Mouse (Mus musculus) kidney, adult 9 months (tissue): ENCODE data around the gene Dcun1d3.

ENCODE experiments used
- DNase-seq: peaks from one replicate; pipeline ENCODE4 v3.0.0; 2022

Gene Dcun1d3

DNA sequence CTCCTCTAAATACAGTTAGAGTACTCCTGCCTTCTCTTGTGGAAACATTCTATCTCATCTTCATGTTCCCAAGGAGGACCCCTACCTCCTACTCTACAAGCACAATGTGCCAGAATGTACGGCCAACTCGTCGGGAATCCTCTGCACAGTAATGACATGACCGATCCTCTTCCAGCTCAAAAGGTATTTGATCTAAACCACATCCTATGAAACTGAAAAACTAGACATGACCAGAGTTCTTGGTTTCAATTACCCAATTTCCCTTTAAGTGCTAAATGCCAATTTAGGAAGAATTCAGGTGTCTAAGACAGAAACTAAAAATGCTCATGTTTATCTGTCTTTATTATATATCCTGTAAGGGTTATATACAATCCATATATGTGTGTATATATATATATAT, 23.9 kb downstream of the Dcun1d3 start:
- DNase-seq, result no peak

DNA sequence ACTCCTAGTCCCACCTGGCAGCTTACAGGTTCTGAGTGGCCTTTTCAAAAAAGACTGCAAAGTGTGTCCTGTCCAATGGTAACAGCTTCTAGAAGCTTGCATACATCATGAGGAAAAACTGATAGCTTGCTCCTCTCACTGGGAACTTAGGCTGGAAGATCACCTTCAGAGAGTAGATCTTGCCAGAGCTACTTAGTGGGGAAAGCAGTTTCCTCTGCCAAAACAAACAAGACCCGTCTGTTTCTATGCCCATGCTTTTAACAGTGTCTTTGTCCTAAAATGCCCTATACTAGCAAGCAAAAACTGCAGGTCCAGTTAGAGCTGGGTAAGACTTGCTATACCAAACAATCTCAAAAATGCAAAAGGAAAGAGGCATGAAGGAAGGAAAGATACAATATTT, 30.0 kb downstream of the Dcun1d3 start:
- DNase-seq, result no peak

DNA sequence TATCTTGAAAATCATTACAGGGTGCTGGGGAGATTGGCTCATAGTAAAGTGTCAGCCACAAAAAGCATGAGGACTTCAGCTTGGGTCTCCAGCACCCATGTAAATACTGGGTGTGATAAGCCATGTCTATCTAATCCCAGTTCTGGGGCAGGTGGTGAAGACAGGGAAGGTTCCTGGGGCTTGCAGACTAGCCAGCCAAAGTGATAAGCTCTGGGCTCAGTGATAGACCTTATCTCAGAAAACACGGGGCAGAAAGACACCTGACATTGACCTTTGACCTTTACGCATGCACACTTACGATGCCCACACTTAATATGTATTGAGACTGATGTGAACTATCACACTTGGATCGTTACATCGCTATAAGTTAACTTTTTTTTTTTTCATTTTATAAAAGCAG, 31.6 kb downstream of the Dcun1d3 start:
- DNase-seq, result no peak

DNA sequence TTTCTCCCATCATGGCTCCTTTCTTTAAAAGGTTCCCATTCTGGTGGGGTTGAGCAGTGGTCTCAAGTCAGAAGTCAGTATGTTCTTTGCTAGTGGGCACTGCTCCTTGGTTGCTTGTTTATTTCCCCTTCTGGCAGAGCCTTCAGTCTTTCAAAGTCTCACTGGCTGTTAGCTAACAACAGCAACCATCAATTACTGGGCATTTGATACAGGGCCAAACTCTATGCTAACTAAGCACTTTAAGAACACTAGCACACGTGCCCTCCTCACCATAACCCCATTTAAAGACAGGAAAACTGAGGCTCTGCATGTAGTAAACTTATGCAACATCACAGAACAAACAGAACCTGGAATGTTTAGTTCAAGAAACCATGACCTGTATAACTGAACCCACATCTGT, 33.9 kb downstream of the Dcun1d3 start:
- DNase-seq, result peak; percentile 53

DNA sequence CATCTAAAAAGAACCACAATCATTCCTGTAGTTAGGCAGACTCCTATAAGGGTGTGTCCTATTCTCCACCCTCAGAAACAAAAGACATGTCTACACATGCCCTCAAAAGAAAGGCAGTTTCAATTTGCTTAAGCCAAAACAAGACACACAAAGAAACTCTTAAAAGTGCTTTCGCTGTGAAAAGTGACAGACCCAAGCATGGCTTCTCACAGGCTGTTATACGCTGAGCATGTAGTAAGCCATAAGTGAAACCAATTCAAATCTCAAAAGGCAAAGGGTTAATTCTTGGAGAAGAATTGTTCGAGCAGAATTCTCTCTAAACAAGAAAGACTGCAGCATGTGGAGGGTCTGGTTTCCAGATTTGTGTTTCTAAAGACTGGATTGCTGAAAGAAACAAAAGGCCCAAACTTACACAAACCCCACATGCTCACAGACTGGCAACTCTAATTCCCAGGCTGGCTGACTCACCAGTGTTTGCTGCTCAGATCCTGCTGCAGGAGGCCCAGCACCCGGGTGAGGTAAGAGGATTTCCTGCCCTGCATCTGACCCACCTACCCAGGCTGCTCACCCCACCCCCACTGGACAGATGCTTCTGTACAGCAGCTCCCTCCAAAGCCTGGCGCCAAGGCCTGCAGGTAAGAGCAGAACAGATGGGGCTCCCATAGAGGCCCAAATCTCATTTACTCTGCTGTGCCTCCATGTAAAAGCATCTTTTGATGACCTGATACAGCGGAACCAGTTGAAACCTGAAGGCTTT, 34.6 kb downstream of the Dcun1d3 start:
- DNase-seq, result peak; percentile 67

DNA sequence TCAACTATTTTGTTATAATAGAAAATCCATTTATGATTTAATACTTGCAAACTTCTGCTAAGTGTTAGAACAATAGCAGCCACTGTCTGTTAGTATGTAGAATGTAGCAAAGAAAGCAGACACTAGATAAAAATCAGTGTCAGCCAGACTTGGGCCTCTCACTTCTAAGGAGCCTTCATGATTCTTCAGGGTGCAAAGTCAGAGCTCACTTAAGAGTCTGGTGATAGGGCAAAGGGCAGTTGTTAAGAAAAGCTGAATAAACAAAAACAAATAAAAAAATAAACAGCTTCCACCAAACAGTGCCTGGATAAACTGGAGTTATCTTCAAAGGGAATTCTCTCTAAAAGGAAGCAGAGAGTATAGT, 35.1 kb downstream of the Dcun1d3 start:
- DNase-seq, result peak; percentile 77

DNA sequence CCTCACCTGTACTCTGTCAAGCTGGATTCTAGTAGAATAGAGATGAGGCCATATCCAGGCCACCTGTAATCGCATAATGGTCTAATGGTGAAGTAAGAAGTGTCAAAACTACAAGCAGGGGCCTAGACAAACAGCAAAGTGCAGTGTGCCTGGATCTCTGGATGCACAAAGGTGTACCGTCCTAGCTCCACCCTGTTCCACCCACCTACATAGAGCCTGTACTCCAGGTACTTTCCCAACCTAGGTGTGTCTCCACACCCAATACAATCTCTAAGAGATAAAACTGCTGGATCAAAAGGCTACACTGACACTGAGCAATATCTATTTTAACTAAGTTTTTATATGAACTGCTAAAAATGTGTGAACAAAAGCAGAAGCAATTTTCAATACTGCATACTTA, 35.5 kb downstream of the Dcun1d3 start:
- no peak for DNase-seq

DNA sequence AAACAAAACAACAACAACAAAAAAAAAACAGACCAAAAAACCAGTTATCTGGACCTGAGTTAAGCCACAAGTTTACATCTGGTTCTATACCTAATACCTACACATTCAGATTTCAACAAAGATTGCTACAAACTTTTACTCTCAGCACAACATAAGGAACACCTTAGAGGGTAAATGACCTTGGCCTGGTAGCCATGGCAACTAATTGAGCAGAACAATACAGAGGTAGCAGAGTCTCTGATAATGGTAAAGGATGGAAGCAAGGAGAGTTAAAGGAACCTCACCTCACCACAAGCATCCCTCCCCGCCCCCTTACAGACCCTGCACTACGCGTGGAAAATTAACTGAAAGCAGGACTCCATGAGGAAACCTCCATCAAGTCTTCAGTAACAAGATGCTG, 36.0 kb downstream of the Dcun1d3 start:
- DNase-seq, result no peak

DNA sequence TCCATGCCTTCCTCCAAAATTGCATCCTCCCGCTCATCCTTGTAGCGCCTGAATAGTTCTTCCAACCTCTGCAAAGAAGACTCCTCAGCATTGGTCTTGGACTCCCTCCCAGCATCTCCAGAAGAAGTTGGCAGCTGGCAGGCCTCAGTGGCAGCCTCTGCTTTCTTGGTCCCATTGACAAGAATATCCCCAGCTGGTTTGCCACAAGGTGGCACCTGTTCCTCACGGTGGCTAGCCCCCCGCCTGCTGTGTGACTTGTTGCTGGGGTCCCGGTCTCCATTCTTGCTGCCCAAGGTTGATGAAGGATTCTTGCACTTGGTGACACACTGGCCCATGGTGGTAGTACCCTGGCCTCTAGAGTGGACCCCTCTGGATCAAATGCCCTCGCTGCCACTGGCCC, 36.6 kb downstream of the Dcun1d3 start:
- DNase-seq, result peak; percentile 26

DNA sequence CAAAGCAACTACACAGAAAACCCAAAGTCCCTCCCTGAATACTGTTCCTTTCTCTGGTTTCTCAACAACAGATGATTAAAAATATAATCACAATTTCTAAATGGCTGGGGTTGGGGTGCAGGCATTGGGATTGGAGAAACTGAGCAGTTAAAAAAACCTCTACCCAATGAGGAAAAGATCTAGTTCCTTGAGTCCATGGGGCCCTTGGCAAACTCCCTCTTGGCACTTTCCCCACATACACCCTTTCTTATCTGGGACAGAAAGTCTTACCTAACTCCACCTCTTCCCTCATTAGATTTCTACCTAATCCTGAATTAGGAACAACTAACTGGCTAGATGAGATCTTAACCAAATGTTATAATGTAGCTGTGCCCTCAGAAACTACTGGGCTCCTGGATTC, 41.1 kb downstream of the Dcun1d3 start:
- no peak for DNase-seq

DNA sequence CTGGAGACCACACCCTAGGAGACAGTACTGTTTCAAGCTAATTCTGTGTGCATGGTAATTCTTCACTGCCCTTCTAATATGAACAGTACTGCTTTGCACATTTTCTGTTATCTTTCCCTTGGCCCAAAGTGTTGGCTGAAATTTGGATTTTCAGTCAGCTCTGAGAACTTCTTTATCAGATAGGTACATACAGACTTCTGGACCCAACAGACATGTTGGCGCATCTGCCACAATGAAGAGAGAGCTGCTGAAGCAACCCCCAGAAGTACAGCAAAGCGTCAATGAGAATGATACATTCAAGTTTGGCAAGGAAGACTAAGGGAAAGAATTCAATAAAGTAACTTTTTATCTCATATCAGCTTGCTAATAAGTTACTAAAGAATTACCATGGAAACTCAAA, 41.7 kb downstream of the Dcun1d3 start:
- DNase-seq, result no peak

DNA sequence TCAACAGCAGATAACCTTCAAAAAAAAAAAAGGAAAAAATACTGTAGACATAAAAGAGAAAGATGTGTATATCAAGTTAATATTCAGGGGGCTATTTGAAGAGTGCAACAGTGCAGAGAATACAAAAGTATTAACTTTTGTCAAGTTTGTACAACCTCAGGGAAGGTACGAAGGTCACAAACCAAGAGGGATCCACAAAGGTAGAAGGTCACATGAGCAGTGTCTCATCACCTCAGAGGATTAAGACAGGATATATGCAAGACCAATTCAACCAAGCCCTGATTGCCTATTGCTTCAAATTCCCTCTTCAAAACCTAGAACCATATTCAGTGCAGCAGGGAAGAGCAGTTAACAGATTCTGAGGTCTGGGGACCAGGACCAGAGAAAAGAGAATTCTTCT, 42.9 kb downstream of the Dcun1d3 start:
- peak; percentile 81 for DNase-seq

DNA sequence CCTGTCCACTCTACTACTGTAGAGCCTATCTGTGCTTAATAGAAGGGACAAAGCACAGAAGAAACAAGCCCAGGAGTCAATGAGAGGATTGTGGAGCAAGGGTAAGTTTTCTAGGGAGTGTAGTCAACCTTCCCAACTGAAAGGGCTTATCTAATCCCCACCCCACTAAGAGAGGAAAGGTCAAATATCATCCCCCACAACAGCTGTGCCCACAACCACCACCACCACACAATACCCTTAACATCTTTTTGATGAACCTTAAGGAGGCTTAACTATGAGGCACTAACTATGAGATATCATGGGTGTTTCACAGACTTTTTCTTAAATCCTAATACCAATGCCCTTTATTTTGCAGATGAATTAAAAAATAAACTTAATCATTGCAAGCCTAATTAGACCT, 43.6 kb downstream of the Dcun1d3 start:
- DNase-seq, result no peak

DNA sequence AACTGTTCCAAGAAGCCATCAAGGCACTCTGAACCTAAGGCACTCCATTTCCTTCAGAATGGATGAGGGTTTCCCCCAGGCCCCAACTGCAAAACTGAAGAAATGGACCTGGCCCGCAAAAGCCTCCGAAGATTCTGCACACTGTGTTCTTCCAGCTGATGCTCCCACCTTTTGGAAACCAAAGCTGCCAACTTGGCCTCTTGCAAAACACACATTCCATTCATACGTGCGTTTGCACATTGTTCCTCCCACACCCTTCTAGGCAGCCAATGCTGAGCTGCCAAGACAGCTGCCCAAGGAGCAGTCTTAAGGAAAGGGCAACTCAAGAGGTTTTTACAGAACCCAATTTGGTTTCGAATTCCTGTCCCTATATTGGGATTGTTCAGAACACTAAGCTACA, 45.4 kb downstream of the Dcun1d3 start:
- DNase-seq, result peak; percentile 83

DNA sequence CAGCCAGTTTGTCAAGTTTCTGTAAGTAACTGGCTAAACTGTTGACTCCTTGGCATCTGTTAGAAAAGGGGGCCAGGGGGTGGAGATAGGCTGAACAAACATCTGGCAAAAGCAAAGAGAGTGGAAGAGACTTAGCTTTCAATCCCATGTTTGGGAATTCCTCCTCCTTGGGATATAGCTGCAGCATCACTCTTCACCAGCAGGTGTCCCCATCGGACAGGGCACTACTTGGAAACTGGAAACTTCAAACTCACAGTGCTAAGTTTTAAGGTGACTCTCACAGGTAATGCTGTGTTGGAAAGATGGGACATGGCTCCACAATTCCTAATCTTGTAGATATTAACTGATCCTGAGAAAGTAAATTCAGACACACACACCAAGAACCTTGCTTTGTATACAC, 47.0 kb downstream of the Dcun1d3 start:
- peak; percentile 88 for DNase-seq

DNA sequence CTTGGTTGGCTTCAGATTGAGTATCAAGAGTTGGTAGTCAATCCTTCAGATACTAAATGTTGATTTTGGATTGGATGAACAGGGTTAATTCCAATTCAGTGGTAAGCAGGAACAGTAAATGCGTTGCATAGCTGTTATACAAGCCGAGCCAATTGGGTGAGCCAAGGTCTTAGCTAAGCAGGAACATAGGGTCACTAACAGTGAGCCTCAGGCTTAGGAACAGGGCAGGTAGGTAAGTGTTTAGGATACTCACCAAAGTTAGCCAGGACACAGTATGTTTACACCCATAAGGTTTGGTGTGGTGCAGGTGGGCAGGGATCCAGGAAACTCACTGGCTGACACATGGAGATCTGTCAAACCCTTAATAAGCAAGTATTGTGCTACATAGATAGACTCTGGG, 48.7 kb downstream of the Dcun1d3 start:
- DNase-seq, result peak; percentile 45

DNA sequence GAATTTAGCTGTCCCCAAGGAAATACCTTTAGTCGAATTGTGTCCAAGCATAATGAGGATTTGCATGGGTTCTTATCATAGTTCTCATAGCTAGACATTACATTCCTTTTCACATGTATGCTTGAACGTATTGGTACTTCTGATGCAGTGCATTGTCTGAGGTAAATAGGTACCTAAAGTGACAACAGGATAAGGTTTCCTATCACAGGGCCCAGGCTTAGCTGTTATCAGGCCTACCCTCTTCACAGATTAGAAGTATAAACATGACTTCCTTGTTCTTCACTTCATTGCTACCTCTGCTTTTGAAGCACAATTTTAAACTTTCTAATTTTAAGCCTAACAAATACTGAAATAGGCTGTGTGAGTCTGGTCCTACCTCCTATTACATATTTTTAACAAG, 50.6 kb downstream of the Dcun1d3 start:
- no peak for DNase-seq

DNA sequence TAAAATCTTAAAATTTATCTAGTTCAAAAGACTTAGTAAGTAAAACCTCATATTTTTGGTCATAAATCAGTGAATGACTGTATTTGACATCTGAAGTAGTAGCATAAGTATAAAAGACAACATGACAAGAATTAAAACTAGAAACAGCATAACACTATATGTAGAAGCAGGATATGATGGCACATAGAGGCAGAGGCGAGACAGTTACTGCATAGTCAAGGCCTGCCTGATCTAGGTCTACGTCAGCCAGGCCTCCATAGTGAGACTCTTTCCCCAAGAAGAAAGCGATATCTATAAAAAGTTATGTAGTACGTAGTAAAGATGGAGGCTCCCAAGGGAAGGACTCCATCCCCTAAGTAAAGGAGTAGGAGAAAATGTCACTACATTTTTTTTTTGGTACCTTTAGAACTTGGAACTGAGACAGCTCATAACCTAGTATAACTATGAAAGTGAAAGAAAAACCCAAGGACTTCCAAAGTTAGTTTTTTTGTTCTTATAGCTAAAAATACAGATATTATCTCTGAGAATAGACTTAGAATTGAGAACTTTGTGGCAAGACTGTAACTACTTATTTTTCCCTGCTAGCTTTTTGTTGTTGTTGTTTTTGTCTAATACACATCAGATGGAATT, 54.2 kb downstream of the Dcun1d3 start:
- no peak for DNase-seq

DNA sequence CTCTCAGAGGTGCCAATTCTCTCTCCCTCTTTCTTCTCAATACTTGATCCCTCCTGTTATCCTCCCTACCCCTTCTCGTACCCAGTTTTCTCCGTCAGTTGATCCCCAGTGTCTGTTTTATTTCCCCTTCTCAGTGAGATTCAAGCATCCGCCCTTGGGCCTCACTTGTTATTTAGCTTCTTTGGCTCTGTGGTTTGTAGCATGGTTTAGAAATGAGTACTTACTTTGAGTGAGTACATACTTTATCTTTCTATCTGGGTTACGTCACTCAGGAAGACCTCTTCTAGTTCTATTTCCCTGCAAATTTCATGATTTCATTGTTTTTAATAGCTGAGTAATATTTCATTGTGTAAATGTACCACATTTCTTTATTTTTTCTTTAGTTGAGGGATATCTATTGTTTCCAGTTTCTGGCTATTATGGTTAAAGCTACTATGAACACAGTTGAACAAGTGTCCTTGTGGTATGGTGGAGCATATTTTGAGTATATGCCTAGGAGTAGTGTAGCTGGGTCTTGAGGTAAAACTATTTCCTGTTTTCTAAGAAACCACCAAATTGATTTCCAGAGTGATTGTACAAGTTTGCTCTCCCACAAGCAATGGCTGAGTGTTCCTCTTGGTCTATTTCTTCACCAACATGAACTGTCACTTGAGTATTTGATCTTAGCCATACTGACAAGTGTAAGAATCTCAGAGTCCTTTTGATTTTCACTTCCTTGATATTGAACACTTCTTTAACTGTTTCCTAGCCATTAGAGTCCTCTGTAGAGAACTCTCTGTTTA, 59.9 kb downstream of the Dcun1d3 start:
- no peak for DNase-seq

DNA sequence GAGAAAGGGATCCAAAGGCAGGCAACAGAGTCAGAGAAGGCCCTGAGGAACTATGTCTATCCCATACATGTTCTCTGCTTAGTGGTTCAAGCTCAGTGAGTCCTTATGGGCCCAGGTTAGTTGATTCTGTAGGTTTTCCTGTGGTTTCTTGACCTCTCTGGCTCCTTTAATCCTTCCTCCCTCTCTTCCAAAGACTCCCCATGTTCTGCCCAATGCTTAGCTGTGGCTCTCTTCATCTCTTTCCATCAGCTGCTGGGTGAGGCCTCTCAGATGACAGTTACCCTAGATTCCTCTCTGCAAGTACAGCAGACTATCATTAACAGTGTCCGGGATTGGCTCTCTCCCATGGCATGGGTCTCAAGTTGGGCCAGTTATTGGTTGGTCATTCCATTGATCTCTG, 60.7 kb downstream of the Dcun1d3 start:
- no peak for DNase-seq

DNA sequence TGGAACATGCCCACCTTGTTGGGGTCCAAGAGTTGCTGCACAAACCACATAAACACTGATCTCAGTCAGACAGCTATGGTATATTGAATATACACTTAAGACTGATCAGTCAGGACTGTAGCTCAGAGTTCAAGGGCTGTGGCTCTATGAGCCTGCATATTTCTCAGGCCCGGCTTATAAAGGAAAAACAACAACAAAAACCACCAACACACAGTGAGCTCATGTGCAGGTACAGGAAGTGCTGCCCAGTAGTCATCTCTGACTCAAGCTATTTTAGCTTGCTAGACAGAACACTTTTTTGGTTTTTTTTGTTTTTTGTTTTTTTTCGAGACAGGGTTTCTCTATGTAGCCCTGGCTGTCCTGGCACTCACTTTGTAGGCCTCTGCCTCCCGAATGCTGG, 87.4 kb downstream of the Dcun1d3 start:
- DNase-seq, result no peak

DNA sequence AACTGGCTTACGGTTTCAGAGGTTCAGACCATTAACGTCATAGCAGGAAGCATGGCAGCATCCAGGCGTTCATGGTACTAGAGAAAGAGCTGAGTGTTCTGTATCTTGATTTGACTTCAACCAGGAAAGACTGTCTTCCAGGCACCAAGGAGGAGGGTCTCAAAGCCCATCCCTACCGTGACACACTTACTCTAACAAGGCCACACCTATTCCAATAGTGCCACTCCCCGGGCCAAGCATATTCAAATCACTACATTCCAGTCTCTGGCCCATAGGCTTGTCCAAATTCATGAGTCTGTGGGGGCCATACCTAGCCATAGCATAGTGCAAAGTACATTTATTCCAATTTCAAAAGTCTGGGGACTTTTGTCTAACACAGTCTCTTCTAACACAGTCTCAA, 88.7 kb downstream of the Dcun1d3 start:
- DNase-seq, result no peak
